Mouse (Mus musculus): ENCODE measurements around the gene Arhgap28.

DNA sequence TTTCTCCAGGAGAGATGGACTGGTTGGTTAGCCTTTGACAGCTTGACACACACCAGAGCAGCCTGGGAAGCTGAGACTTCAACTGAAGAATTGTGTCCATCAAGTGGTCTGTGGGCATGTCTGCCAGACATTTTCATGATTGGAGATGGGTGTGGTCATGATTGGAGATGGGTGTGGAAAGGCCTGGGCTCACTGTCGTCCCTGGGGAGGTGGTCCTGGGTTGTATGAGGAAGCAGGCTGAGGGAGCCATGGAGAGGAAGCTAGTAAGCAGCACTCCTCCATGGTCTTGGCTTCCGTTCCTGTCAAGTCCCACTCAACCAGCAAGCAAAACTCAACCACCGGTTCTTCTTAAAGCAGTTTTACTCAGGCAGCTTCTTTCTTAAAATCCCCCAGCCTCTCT is 176.5 kb downstream of the Arhgap28 start:
- TF ChIP-seq CTCF (IDR thresholded peaks at IDR 0.05; ENCODE audit: low read depth) (no peak), EP300 (optimal IDR thresholded peaks at IDR 0.05) (no peak)
